Mouse (Mus musculus): ENCODE results near the gene Npm1. TPM values are rescaled to one million over a fixed set of nuclear protein-coding genes. Genes with fewer than 3 reads are reported as not detected.

Gene Npm1
- total RNA-seq, 2 experiments from 2014 or later, result 157 to 166 TPM

GRCm38 (mm10) chr11:33119116-33119515, 43.9 kb downstream of the Npm1 start:
- intact Hi-C loops (cut with DNase I), result no loop called here
- no peak for DNase-seq (ENCODE audit: low spot score in 2 of 2)

DNA sequence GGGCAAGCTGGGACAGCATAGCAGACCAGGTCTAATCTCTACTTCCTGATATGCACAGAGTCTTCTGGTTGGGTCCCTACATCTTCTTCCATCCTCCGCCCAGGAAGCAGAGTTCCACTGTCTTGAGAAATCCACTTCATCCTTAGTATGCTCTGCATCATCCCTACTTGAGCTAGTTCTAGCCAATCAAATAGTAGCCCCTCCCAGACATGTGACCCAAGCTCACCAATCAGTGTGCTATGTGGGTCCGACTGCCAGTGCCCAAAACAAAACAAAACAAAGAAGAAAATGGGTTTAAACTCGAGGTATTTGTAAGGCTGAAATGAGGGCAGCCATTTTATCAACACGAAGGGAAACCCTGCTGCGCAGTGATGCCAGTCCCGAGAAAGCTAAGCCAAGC, 44.5 kb downstream of the Npm1 start:
- no peak for DNase-seq (ENCODE audit: low spot score in 2 of 2)
- intact Hi-C loops (cut with DNase I), result no loop called here

- intact Hi-C loops (cut with DNase I), result no loop called here
- no peak for DNase-seq (ENCODE audit: low spot score in 2 of 2)
These were observed 47.2 kb downstream of the Npm1 start for GRCm38 (mm10) chr11:33115796-33116195.

- intact Hi-C loops (cut with DNase I), result no loop called here
- no peak for DNase-seq (ENCODE audit: low spot score in 2 of 2)
These were observed 50.6 kb downstream of the Npm1 start for GRCm38 (mm10) chr11:33112407-33112806.

- no peak for DNase-seq (ENCODE audit: low spot score in 2 of 2)
- intact Hi-C loops (cut with DNase I), result no loop called here
These were observed 52.9 kb downstream of the Npm1 start for GRCm38 (mm10) chr11:33110111-33110510.

DNA sequence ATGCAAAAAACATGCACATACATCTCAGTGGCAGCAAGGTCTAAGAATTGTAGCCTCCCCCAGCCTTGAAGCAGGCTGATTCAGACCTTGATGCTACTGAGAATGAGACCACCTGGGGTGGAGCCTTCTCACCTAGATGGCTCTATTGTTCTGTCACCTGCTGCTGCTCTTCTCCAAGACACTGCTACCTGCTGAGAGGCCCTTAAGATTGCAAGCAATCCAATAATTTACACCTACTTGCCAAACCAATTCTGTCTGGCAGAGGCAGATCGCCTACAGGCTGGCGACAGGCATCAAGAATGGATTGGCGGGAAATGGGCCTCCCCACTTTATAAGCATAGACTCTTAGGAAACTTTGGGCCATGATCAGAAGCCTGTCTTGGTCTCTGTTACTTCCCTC, 55.5 kb downstream of the Npm1 start:
- no peak for DNase-seq (ENCODE audit: low spot score in 2 of 2)

GRCm38 (mm10) chr11:33104911-33105316, 58.1 kb downstream of the Npm1 start:
- intact Hi-C loops (cut with DNase I), result loop anchor here (5.0 kb wide), 1 partner anchor 37 kb away; no protein-coding TSS in a partner anchor
- peak in 1 of 2 experiments; percentile 33 for DNase-seq (ENCODE audit: low spot score in 2 of 2)

More for the DNA sequence above, 55.5 kb downstream of the Npm1 start:
- intact Hi-C loops (cut with DNase I), result loop anchor here (5.0 kb wide), 1 partner anchor 35 kb away; no protein-coding TSS in a partner anchor

- no peak for DNase-seq (ENCODE audit: low spot score in 2 of 2)
- intact Hi-C loops (cut with DNase I), result no loop called here
These were observed 59.6 kb downstream of the Npm1 start for GRCm38 (mm10) chr11:33103291-33103943.

Other genes starting within 250 kb of the Npm1 start
- 1 to 10 TPM; 2.5 to 3.7 TPM for gene Fgf18, start 15.8 kb downstream of the Npm1 start, total RNA-seq (2021)
- gene Tlx3, start 40.4 kb upstream of the Npm1 start, total RNA-seq (2021), result not detected
- not detected for gene Gm12117, start 113.5 kb upstream of the Npm1 start, total RNA-seq (2021)